Mouse (Mus musculus): Measurements from ENCODE around the gene Tdrd12. TPM values are rescaled to one million over a fixed set of nuclear protein-coding genes. Genes with fewer than 3 reads are reported as not detected.
"Not testable (repeated sequence)": the region's sequence is repeated elsewhere in the genome, so short reads cannot be mapped to it uniquely, and the experiment has no call there.

Tdrd12 gene
- polyA plus RNA-seq, 1 experiment from 2014 or later, result 0.17 TPM

- Histone ChIP-seq H3K27me3 (no peaks in the 10 kb centered on the region), H3K4me1 (peaks cover 16% of the 10 kb centered on the region), H3K36me3 (replicated peaks) (peaks cover 16% of the 10 kb centered on the region), H3K9ac (peak overlapping the region; percentile 88; the same call in 1 of the 2 replicates), H3K4me3 (replicated peaks) (peak overlapping the region; percentile 76), H3K9me3 (no peaks in the 10 kb centered on the region), H3K27ac (no peak overlapping the region), H3K4me2 (peak overlapping the region; percentile 80)
- 66% methylated on average over 10 of the region's 10 CpGs for WGBS
- no peak for ATAC-seq (ENCODE audit: low FRiP score)
These were observed 16.4 kb upstream of the Tdrd12 start for GRCm38 (mm10) chr7:35553751-35554604.

- peaks cover 14% of the 10 kb centered on the region for H3K36me3 ChIP-seq (replicated peaks)
- H3K4me2 ChIP-seq, result no peak overlapping the region
- H3K27me3 ChIP-seq, result no peaks in the 10 kb centered on the region
- WGBS, result 32% methylated on average over 4 of the region's 4 CpGs
- H3K9me3 ChIP-seq, result no peaks in the 10 kb centered on the region
- H3K4me3 ChIP-seq (replicated peaks), result no peak overlapping the region
- no peaks in the 10 kb centered on the region for H3K4me1 ChIP-seq
- no peak for ATAC-seq (ENCODE audit: low FRiP score)
- H3K27ac ChIP-seq, result no peak overlapping the region
- no peak overlapping the region for H3K9ac ChIP-seq
These were observed 8.3 kb upstream of the Tdrd12 start for GRCm38 (mm10) chr7:35545881-35546280.

- H3K4me1 ChIP-seq, result no peaks in the 10 kb centered on the region
- 84% methylated on average over 12 of the region's 12 CpGs for WGBS
- no peak overlapping the region for H3K27ac ChIP-seq
- no peak overlapping the region for H3K9ac ChIP-seq
- H3K9me3 ChIP-seq, result no peaks in the 10 kb centered on the region
- no peak overlapping the region for H3K4me2 ChIP-seq
- H3K4me3 ChIP-seq (replicated peaks), result no peak overlapping the region
- no peaks in the 10 kb centered on the region for H3K36me3 ChIP-seq (replicated peaks)
- ATAC-seq (ENCODE audit: low FRiP score), result no peak
- H3K27me3 ChIP-seq, result no peaks in the 10 kb centered on the region
These were observed 1.6 kb downstream of the Tdrd12 start for GRCm38 (mm10) chr7:35535750-35536512.

DNA sequence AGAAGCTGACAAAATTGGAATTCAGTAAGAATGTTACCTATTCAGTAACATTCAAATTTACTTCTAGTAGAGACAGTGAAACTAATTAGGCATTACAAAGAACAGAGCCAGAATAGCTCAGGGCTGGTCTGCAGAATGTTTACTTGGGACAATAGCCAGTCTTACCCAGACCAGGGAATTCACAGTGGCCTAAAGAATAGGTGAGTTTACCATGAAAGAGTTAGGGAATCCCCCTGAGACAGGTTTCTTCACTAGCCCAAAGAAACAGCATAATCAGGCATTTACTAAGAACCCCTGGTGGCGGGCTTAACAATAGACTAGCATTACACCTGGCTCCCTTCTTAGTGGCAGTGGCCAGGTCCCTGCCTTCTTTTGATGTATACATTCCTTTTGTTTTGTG is 7.0 kb downstream of the Tdrd12 start:
- 47% methylated on average over 1 of the region's 1 CpGs for WGBS
- not testable (repeated sequence) for H3K4me3 ChIP-seq (replicated peaks); H3K9me3 ChIP-seq; H3K4me1 ChIP-seq; H3K9ac ChIP-seq; H3K4me2 ChIP-seq; H3K27ac ChIP-seq; ATAC-seq (ENCODE audit: low FRiP score); H3K36me3 ChIP-seq (replicated peaks); H3K27me3 ChIP-seq

DNA sequence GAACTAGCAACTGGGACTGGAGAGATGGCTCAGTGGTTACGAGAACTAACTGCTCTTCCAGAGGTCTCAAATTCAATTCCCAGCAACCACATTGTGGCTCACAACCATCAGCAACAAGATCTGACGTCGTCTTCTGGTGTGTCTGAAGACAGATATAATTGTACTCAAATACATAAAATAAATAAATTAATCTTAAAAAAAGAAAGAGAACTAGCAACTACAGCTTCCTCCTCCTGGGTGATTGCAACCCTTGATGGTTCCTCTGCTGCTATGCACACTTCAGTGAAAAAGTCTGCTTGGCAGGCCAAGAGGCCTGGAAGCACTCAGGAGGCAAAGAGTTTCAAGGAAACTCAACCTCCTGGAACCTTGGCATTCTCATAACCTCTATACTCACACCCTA is 7.5 kb downstream of the Tdrd12 start:
- no peak for ATAC-seq (ENCODE audit: low FRiP score)
- Histone ChIP-seq H3K4me3 (replicated peaks) (no peak overlapping the region), H3K36me3 (replicated peaks) (no peaks in the 10 kb centered on the region), H3K9me3 (no peaks in the 10 kb centered on the region), H3K27me3 (no peaks in the 10 kb centered on the region), H3K4me2 (no peak overlapping the region), H3K27ac (no peak overlapping the region), H3K9ac (no peak overlapping the region), H3K4me1 (no peaks in the 10 kb centered on the region)
- 68% methylated on average over 3 of the region's 3 CpGs for WGBS

DNA sequence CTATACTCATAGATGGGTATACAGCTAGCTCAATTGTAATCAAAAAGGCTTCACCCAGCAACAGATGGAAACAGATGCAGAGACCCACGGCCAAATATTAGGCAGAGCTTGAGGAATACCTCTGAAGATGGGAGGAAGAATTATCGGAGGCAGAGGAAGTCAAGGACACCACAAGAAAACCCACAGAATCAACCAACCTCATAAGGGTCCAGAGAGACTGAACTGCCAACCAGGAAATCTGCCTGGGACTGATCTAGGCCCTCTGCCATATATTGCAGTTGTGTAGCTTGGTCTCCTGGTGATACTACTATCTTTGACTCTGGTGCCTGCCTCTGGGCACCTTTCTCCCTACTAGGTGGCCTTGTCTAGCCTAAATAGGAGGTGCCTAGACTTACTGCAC is 10.8 kb downstream of the Tdrd12 start:
- Histone ChIP-seq H3K27ac (no peak overlapping the region), H3K4me2 (no peak overlapping the region), H3K4me3 (replicated peaks) (no peak overlapping the region), H3K4me1 (no peaks in the 10 kb centered on the region), H3K27me3 (no peaks in the 10 kb centered on the region), H3K9me3 (no peaks in the 10 kb centered on the region), H3K36me3 (replicated peaks) (no peaks in the 10 kb centered on the region), H3K9ac (no peak overlapping the region)
- no peak for ATAC-seq (ENCODE audit: low FRiP score)
- 82% methylated on average over 2 of the region's 2 CpGs for WGBS

DNA sequence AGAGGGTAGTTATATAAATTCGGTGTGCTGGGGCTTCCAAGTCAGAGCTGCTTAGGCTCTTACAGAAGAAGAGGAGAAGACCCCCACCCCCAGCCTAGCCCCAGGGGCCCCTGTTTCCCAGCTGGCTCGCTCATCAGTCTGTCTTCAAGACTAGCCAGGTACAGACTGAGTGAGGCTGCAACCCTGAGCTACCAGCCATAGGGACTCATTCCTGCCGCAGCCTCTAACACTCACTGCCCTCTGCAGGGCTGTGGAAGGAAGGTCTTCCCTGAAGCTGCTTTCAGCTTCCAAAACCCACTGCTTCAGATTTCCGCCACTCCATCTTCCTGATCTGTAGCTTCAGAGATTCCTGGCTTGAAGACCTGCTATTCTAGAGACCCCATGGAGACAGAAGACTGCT is 35.5 kb downstream of the Tdrd12 start:
- Histone ChIP-seq H3K36me3 (replicated peaks) (no peaks in the 10 kb centered on the region), H3K9ac (no peak overlapping the region), H3K27ac (no peak overlapping the region), H3K4me1 (no peaks in the 10 kb centered on the region), H3K27me3 (no peaks in the 10 kb centered on the region), H3K4me2 (no peak overlapping the region), H3K9me3 (no peaks in the 10 kb centered on the region), H3K4me3 (replicated peaks) (no peak overlapping the region)
- ATAC-seq (ENCODE audit: low FRiP score), result no peak
- WGBS, result 29% methylated on average over 4 of the region's 4 CpGs

DNA sequence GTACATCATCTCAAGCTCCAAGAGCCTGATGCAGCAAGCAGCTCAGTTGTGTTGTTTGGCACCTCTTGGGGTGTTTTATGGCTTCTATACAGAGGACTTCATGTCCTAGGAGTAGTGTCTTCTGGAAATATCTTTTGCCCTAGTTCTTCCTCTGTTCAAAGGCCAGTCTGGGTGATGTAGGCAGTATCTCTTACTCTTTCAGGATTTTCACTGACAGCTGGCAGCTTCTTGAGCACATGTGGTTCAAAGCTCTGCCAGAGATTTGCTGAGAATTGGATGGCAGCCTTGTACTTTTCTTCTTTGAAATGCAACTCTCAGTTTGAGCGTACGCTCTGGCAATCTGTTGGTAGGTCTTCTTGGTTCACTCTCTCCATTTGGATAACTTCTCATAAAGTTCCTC is 40.0 kb downstream of the Tdrd12 start:
- 100% methylated on average over 2 of the region's 2 CpGs for WGBS

DNA sequence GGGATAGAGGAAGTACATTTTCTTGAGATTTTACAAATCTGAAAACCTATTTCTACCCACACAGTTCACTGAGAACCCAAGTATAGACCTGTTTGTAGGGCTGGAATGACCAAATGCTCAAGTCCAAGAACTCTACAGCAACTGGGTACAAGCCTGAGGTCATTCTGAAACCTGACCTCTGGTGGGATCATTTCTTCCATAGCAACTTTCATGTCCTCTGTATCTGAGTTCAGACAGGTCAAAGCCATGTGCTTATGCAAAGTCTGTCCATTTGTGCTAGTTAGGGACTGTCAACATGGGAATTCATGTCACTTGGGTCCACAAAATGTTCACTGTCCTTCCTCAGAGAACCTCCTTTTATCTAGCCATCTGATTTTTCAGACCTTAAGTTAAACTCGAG is 46.5 kb downstream of the Tdrd12 start:
- no peak overlapping the region for H3K4me2 ChIP-seq
- no peak overlapping the region for H3K4me3 ChIP-seq (replicated peaks)
- WGBS, result 78% methylated on average over 1 of the region's 1 CpGs
- H3K27ac ChIP-seq, result no peak overlapping the region
- no peaks in the 10 kb centered on the region for H3K9me3 ChIP-seq
- no peak for ATAC-seq (ENCODE audit: low FRiP score)
- no peaks in the 10 kb centered on the region for H3K4me1 ChIP-seq
- H3K27me3 ChIP-seq, result no peaks in the 10 kb centered on the region
- no peaks in the 10 kb centered on the region for H3K36me3 ChIP-seq (replicated peaks)
- H3K9ac ChIP-seq, result no peak overlapping the region

More for the DNA sequence above, 40.0 kb downstream of the Tdrd12 start:
- Histone ChIP-seq H3K9ac (no peak overlapping the region), H3K4me2 (no peak overlapping the region), H3K27me3 (no peaks in the 10 kb centered on the region), H3K27ac (no peak overlapping the region), H3K4me1 (no peaks in the 10 kb centered on the region), H3K36me3 (replicated peaks) (no peaks in the 10 kb centered on the region), H3K9me3 (no peaks in the 10 kb centered on the region), H3K4me3 (replicated peaks) (no peak overlapping the region)
- ATAC-seq (ENCODE audit: low FRiP score), result no peak

DNA sequence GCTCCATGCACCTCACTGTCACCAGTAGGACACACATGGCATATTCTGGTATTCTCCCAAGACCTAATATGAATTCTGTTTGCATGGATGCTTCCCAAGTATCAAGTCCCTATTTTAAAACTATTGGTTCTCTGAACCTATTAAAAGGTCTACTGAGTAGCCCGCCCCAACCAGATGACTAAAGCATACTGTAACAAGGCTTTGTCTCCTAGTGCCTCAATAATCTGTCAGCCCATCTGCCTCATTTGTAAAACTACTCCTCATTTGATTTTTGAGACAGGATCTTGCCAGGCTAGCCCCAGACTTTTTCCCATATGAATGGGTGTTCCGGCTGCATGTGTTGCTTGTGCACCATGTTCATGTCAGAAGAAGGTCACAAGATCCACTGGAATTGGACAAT is 47.4 kb downstream of the Tdrd12 start:
- no peaks in the 10 kb centered on the region for H3K4me1 ChIP-seq
- ATAC-seq (ENCODE audit: low FRiP score), result no peak
- WGBS, result 95% methylated on average over 2 of the region's 2 CpGs

GRCm38 (mm10) chr7:35486553-35486952 is 51.0 kb downstream of the Tdrd12 start:
- ATAC-seq (ENCODE audit: low FRiP score), result no peak
- no peaks in the 10 kb centered on the region for H3K36me3 ChIP-seq (replicated peaks)
- no peaks in the 10 kb centered on the region for H3K27me3 ChIP-seq

More for the DNA sequence above, 47.4 kb downstream of the Tdrd12 start:
- Histone ChIP-seq H3K27me3 (no peaks in the 10 kb centered on the region), H3K4me3 (replicated peaks) (no peak overlapping the region), H3K4me2 (no peak overlapping the region), H3K9ac (no peak overlapping the region), H3K36me3 (replicated peaks) (no peaks in the 10 kb centered on the region), H3K27ac (no peak overlapping the region), H3K9me3 (no peaks in the 10 kb centered on the region)

DNA sequence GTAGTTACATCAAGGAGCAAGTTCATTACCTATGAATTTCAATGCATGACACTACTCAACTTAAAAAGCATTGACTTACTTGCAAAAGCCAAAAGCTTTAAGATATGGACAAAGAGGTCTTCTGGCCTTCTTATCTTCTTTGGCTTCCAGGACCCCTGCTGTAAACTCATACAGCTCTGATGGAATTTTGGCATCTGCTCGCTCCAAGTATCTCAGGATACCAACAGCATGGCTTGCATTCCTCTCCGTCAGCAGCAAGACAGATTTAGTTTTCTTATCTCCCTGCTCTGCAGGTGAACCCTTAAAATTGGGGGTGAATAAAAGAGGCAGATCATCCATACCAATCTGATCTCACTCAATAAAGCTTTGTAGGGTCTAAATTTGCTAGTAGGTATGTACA is 52.4 kb downstream of the Tdrd12 start:
- Histone ChIP-seq H3K36me3 (replicated peaks) (no peaks in the 10 kb centered on the region), H3K27me3 (no peaks in the 10 kb centered on the region), H3K9ac (no peak overlapping the region), H3K9me3 (no peaks in the 10 kb centered on the region), H3K4me2 (no peak overlapping the region), H3K4me1 (no peaks in the 10 kb centered on the region), H3K4me3 (replicated peaks) (no peak overlapping the region), H3K27ac (no peak overlapping the region)
- ATAC-seq (ENCODE audit: low FRiP score), result no peak
- 87% methylated on average over 2 of the region's 2 CpGs for WGBS

More at GRCm38 (mm10) chr7:35486553-35486952, 51.0 kb downstream of the Tdrd12 start:
- H3K4me3 ChIP-seq (replicated peaks), result no peak overlapping the region
- no peak overlapping the region for H3K9ac ChIP-seq
- H3K4me2 ChIP-seq, result no peak overlapping the region
- 87% methylated on average over 8 of the region's 8 CpGs for WGBS
- H3K27ac ChIP-seq, result no peak overlapping the region
- H3K9me3 ChIP-seq, result no peaks in the 10 kb centered on the region
- no peaks in the 10 kb centered on the region for H3K4me1 ChIP-seq
